Mouse (Mus musculus) embryo, embryonic 11.5 days (tissue): ENCODE data around the gene Fgf3.
"Not testable (repeated sequence)": the region's sequence is repeated elsewhere in the genome, so short reads cannot be mapped to it uniquely, and the experiment has no call there.

ENCODE experiments used
- DNase-seq: peaks from one replicate; pipeline ENCODE4 v3.0.0-alpha.2; 2012; ENCODE audit warnings: low read depth, low spot score

The Fgf3 gene

GRCm38 (mm10) chr7:144857826-144858342, 20.0 kb downstream of the Fgf3 start:
- no peak for DNase-seq

DNA sequence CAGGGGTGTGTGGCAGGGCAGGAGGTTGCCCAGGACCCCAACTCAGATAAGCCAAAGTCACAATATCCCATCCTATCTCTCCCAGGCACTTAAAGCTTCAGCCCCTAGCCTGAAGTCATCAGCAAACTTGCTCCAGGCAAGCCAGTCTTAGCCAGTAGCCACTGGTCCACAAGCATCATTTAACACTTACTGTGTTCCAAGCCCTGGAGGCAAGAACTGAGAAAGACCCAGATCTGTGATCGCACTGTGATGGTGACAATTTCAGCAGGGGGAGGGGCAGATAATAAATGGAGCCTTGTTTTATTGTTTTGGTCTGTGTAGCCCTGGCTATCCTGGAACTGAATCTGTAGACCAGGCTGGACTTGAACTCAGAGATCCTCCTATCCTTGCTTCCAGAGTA, 20.8 kb downstream of the Fgf3 start:
- DNase-seq, result no peak

DNA sequence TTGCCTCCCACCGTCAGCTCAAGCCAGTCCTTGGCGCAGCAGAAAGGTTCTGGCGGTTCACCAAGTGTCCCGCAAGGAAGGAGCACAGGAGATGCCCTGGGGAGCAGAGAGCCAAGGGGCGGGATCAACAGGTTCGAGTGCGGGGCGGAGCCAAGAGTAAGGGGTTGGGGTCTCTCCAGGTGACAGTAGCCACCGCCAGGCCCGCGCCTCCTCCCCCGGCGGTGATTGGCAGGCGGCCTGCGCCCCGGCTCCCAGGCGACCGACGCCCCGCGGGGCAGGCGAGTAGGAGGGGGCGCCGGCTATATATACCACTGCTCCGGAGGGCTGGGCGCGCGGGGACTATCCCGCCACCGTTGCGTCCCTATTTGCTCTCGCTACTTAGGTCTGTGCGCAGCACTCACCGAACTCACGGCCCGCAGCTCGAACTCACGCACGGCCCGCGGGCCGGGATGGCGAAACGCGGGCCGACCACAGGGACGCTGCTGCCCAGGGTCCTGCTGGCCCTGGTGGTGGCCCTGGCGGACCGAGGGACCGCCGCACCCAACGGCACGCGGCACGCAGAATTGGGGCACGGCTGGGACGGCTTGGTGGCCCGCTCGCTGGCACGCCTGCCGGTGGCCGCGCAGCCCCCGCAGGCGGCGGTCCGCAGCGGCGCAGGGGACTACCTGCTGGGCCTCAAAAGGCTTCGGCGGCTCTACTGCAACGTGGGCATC, 23.3 kb downstream of the Fgf3 start:
- DNase-seq, result no peak

DNA sequence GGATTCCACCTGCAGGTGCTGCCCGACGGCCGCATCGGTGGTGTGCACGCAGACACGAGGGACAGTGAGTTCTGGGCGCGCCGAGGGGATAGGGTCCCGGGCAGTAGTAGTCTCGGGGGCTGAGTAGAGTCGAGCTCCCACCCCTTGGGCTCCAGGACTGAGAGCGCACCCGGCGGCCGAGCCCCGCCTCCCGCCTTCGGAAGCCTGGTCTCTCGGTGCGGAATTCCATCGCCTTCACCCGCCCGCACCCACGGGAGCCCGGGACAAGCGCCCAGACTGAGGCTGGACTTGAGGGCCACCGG, 23.8 kb downstream of the Fgf3 start:
- no peak for DNase-seq

DNA sequence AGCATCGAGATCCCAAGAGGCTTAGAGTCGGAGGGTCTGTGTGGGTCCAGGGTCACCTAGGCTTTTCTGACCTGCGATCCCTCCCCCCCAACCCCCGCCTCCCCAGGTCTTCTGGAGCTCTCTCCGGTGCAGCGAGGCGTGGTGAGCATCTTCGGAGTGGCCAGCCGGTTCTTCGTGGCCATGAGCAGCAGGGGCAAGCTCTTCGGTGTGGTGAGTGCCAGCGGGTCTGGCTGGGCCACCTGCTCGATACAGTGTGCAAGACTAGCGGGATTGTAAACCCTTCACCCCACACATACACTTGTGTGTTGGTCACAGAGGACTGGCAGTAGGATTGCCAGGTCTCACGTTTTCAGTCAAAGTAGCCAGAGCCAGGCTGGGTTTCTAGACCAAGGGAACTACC, 24.2 kb downstream of the Fgf3 start:
- DNase-seq, result no peak

DNA sequence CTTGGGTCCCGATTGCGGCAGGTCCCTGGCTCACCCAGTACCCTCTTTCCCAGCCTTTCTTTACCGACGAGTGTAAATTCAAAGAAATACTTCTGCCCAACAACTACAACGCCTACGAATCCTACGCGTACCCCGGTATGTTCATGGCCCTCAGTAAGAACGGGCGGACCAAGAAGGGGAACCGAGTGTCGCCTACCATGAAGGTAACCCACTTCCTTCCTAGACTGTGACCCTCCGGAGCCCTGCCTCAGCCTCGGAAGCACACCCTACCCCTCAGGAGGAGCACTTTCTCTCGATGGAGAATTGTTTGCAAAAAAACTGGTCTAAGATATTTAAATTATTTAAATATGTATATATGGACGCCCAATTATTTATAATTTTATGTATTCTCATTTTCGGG, 24.8 kb downstream of the Fgf3 start:
- no peak for DNase-seq

DNA sequence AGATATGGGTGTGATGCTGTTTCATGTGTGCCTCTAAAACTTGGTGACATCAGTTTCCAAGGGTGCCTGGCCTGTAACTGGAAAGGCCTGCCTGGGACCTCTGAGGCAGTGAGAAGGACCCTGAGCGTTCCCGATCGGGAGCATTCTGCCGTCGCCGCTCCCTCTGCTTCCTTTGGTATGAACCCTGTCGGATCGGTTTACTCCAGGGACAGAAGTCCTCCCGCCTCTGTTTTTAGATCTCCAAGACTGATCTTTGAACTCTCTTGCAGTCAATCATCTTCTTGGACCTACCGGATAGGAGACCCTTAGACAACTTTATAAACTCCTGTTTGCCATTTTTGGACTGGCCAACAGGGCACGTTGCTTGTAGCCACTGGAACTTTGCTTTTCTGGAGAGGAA, 25.3 kb downstream of the Fgf3 start:
- no peak for DNase-seq

DNA sequence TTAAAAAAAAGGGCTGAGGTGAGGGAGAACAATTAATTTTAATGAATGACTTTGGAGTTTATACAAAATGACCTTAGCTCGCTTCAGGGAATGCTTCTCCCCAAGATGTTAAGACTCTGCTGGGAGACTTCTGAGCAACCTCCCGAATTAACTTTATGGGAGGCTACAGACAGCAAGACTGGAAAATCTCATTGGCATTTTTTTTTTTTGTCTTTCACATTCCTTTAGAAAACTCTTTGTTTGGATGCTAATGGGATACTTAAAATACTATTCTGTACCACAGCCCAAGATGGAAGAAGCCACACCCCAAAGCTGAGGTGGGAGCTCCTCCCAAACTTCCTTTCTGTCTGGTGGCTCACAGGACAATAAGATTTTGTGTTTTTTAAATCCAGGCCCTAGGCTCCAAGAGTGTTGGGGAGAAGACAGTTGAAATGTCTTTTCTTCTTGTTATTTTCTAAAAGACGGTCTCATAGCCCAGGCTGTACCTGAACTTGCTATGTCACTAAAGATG, 26.3 kb downstream of the Fgf3 start:
- no peak for DNase-seq

DNA sequence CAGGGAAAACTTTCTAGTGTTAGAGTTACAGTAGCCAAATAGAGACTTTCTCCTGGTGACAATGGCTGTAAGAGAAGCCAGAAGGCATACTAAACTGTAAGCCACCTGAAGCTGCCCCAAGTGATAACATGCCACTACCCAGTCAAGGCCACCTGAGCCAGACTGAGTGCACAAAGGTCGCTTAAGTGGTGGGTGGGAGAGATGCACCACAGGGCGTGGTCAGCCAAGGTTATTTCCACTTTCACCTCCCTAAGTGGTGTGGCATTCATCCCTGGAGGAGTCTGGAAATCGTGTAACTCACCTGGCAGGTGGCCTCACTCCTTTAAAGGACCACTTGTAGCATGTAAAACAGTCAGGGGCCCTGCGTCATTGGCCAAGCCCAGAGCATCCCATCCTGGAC, 29.3 kb downstream of the Fgf3 start:
- no peak for DNase-seq

GRCm38 (mm10) chr7:144867602-144868001, 29.7 kb downstream of the Fgf3 start:
- DNase-seq, result no peak

DNA sequence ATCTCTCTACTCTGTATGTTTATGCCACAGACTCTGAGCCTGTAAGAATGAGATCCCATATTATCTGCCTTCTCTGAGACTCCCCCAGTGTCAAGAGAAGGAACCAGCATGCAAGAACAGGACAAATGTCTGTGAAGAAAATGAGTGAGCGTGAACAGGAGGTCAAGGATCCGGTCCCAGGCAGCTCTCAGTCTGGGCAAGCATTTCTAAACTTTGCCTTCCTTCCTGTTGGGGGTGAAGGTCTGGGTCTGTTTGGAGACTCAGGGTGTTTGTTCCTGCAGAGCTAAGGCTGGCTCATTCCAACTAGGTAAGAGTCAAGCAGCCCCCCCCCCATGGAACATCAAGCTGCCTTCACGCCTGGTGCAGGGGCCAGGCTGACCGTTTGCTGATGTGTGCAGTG, 34.5 kb downstream of the Fgf3 start:
- DNase-seq, result no peak

DNA sequence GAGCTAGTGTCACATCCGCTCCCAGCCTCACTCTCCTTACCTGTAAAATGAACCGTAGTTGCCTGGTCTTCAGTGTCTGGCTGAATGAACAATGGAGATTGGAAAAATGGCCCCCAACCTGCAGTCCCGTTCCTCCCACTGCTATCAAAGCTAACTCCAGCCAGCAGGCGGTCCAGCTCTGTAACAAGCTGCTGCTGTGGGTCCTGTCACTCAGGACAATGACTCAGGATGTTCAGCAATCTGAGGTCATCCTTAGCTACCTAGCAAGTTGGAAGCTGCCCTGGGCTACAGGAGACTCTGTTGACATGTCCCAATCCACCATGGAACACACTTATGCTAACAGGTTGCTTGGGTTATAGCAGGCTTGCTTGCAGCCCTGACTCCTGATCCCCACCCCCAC, 35.3 kb downstream of the Fgf3 start:
- DNase-seq, result no peak

DNA sequence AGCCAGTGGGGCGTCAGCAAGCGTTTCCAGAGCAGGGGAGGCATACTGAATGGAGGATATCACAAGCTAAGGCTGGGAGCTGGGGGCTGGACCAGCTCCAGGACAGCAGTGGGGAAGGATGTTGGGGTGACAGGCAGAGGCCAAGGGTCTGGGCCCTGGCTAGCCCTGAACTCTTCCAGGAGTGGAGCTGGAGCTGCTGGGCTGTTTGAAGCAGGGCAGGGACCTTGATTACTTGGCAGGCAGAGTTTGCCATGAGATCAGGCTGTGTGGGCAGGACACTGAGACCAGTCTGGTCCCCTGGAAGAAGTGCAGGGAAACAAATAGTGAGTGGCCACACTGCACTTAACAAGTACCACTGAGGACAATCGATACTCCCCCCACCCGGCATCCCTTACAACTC, 36.3 kb downstream of the Fgf3 start:
- DNase-seq, result no peak

GRCm38 (mm10) chr7:144878401-144878800, 40.5 kb downstream of the Fgf3 start:
- DNase-seq, result no peak

- DNase-seq, result no peak
These were observed 45.2 kb downstream of the Fgf3 start for GRCm38 (mm10) chr7:144883106-144883505.

- no peak for DNase-seq
These were observed 49.8 kb downstream of the Fgf3 start for GRCm38 (mm10) chr7:144887672-144888071.

DNA sequence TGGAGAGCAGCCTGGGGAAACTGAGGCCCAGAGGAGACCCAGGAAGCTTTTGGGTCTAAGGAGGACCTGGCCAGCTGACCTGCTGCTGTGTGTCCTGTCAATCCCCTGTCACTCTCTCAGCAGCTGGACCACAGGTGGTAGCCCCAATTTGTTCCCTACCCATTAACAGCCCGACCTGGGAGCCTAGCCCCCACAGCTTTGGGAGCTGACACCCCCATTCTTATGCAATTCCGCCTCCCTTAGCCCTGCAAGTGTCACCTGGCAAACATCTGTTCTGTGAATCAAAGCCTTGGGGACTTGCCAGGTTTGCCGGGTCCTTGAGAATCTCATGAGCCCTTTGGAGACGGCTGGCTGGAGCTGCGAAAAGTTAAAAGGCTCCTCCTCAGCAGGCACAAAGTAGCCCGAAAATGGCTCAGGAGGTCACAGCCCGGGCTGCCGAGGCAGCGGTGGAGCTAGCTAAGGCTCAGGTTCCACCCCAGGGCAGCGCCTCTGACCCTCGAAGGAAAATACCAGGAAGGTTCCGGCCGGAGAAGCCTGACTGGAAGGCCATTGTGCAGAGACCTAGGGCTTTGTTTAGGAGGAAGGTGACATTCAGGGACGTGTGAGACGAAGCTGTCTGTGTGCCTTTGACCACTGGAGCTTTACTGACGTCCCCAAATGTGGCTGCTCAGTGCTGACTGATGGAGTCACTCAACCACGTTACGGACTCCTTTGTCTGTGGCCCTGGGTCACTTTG, 50.8 kb downstream of the Fgf3 start:
- no peak for DNase-seq

- DNase-seq, result not testable (repeated sequence)
These were observed 52.8 kb downstream of the Fgf3 start for GRCm38 (mm10) chr7:144890661-144891060.

- DNase-seq, result no peak
These were observed 54.0 kb downstream of the Fgf3 start for GRCm38 (mm10) chr7:144891863-144892262.

- no peak for DNase-seq
These were observed 54.4 kb downstream of the Fgf3 start for GRCm38 (mm10) chr7:144892322-144892721.
